Mouse (Mus musculus): Measurements from ENCODE around the gene Sod1. TPM values are rescaled to one million over a fixed set of nuclear protein-coding genes. Genes with fewer than 3 reads are reported as not detected.
A peak's percentile ranks its signal among the peaks of the same experiment; 100 is the strongest.
"Not testable (repeated sequence)": the region's sequence is repeated elsewhere in the genome, so short reads cannot be mapped to it uniquely, and the experiment has no call there.

Sod1 gene
- polyA plus RNA-seq, 1 experiment from 2014 or later = 1,127 TPM

DNA sequence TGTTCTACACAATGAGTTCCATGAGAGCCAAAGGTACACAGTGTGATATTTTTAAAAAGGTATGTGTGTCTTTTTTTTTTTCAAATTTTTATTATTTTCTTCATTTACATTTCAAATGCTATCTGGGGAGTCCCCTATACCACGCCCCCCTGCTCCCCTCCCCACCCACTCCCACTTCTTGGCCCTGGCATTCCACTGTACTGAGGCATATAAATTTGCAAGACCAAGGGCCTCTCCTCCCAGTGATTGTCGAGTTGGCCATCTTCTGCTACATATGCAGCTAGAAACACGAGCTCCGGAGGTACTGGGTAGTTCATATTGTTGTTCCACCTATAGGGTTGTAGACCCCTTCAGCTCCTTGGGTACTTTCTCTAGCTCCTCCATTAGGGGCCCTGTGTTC, 1.1 kb upstream of the Sod1 start:
- peaks cover 20% of the 10 kb centered on the region for H3K4me1 ChIP-seq (ENCODE audit: insufficient read depth, low read length)
- H3K9ac ChIP-seq (replicated peaks; ENCODE audit: low read length); H3K27ac ChIP-seq (ENCODE audit: low read length); H3K27me3 ChIP-seq (ENCODE audit: insufficient read depth, low read length); H3K36me3 ChIP-seq (ENCODE audit: insufficient read depth, low read length); ATAC-seq (ENCODE audit: low FRiP score, low TSS enrichment); H3K4me2 ChIP-seq (replicated peaks; ENCODE audit: low read depth, low read length); H3K4me3 ChIP-seq (ENCODE audit: low read length); H3K9me3 ChIP-seq (ENCODE audit: low read length): not testable (repeated sequence)
- WGBS = 69% methylated on average over 4 of the region's 4 CpGs

DNA sequence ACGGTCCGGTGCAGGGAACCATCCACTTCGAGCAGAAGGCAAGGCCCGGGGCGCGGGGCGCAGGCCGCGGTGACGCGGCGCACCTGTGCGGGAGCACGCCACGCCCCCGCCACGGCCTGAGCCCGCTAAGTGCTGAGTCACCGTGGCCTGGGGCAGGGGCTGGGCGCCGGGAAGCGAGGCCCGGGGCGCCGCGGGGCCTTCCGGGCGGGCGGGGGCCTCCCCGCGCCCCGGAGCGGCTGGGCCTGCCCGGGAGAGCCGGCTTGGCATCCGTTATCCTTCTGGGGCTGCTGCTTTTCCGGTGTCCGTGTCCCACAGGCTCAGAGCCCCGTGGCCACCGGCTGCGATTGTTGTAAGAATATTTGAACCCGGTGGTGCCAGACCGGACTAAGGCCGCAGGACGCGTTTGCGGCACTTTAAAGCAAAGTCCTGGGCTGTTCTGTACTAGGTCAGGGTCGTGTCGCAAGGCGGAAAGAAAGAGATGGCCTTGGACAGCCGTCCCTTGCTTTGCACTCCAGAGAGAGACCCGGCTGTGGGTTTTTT, 408 bp downstream of the Sod1 start:
- Histone ChIP-seq H3K9me3 (ENCODE audit: low read length) (no peaks in the 10 kb centered on the region), H3K4me3 (ENCODE audit: low read length) (peak overlapping the region; percentile 95), H3K4me1 (ENCODE audit: insufficient read depth, low read length) (peaks cover 20% of the 10 kb centered on the region), H3K27ac (ENCODE audit: low read length) (peak overlapping the region; percentile 91), H3K27me3 (ENCODE audit: insufficient read depth, low read length) (no peaks in the 10 kb centered on the region), H3K9ac (replicated peaks; ENCODE audit: low read length) (peak overlapping the region; percentile 95), H3K4me2 (replicated peaks; ENCODE audit: low read depth, low read length) (peak overlapping the region; percentile 92), H3K36me3 (ENCODE audit: insufficient read depth, low read length) (peaks cover 18% of the 10 kb centered on the region)
- under 1% methylated on average over 23 of the region's 52 CpGs for WGBS
- ATAC-seq (ENCODE audit: low FRiP score, low TSS enrichment) = peak; percentile 77

GRCm38 (mm10) chr16:90221441-90222070, 1.0 kb downstream of the Sod1 start:
- WGBS = 2% methylated on average over 20 of the region's 20 CpGs
- no peak for ATAC-seq (ENCODE audit: low FRiP score, low TSS enrichment)
- H3K4me3 ChIP-seq (ENCODE audit: low read length) = peak overlapping the region; percentile 95

GRCm38 (mm10) chr16:90229897-90230296, 9.3 kb downstream of the Sod1 start:
- H3K4me2 ChIP-seq (replicated peaks; ENCODE audit: low read depth, low read length) = no peak overlapping the region
- H3K27me3 ChIP-seq (ENCODE audit: insufficient read depth, low read length) = no peaks in the 10 kb centered on the region
- no peaks in the 10 kb centered on the region for H3K9me3 ChIP-seq (ENCODE audit: low read length)
- 0 out of 2 replicates have a peak, but pooled peaks cover 2% of the 10 kb centered on the region for H3K4me1 ChIP-seq (ENCODE audit: insufficient read depth, low read length)
- no peak overlapping the region for H3K9ac ChIP-seq (replicated peaks; ENCODE audit: low read length)
- no peak overlapping the region for H3K4me3 ChIP-seq (ENCODE audit: low read length)
- no peak overlapping the region for H3K27ac ChIP-seq (ENCODE audit: low read length)
- 88% methylated on average over 6 of the region's 6 CpGs for WGBS
- peak; percentile 42; the same call in 1 of the 2 replicates for ATAC-seq (ENCODE audit: low FRiP score, low TSS enrichment)
- H3K36me3 ChIP-seq (ENCODE audit: insufficient read depth, low read length) = peaks cover 37% of the 10 kb centered on the region

More at GRCm38 (mm10) chr16:90221441-90222070, 1.0 kb downstream of the Sod1 start:
- H3K9me3 ChIP-seq (ENCODE audit: low read length) = no peaks in the 10 kb centered on the region
- peak overlapping the region; percentile 95 for H3K9ac ChIP-seq (replicated peaks; ENCODE audit: low read length)
- H3K4me1 ChIP-seq (ENCODE audit: insufficient read depth, low read length) = peaks cover 20% of the 10 kb centered on the region
- no peaks in the 10 kb centered on the region for H3K27me3 ChIP-seq (ENCODE audit: insufficient read depth, low read length)
- H3K4me2 ChIP-seq (replicated peaks; ENCODE audit: low read depth, low read length) = peak overlapping the region; percentile 92
- H3K36me3 ChIP-seq (ENCODE audit: insufficient read depth, low read length) = peaks cover 21% of the 10 kb centered on the region
- H3K27ac ChIP-seq (ENCODE audit: low read length) = peak overlapping the region; percentile 91

GRCm38 (mm10) chr16:90231302-90231701, 10.7 kb downstream of the Sod1 start:
- Histone ChIP-seq H3K4me3 (ENCODE audit: low read length) (no peak overlapping the region), H3K27ac (ENCODE audit: low read length) (no peak overlapping the region), H3K9ac (replicated peaks; ENCODE audit: low read length) (no peak overlapping the region), H3K9me3 (ENCODE audit: low read length) (no peaks in the 10 kb centered on the region), H3K27me3 (ENCODE audit: insufficient read depth, low read length) (no peaks in the 10 kb centered on the region), H3K4me1 (ENCODE audit: insufficient read depth, low read length) (0 out of 2 replicates have a peak, but pooled peaks cover 5% of the 10 kb centered on the region), H3K4me2 (replicated peaks; ENCODE audit: low read depth, low read length) (no peak overlapping the region), H3K36me3 (ENCODE audit: insufficient read depth, low read length) (peaks cover 26% of the 10 kb centered on the region)
- ATAC-seq (ENCODE audit: low FRiP score, low TSS enrichment) = no peak
- 88% methylated on average over 7 of the region's 7 CpGs for WGBS

DNA sequence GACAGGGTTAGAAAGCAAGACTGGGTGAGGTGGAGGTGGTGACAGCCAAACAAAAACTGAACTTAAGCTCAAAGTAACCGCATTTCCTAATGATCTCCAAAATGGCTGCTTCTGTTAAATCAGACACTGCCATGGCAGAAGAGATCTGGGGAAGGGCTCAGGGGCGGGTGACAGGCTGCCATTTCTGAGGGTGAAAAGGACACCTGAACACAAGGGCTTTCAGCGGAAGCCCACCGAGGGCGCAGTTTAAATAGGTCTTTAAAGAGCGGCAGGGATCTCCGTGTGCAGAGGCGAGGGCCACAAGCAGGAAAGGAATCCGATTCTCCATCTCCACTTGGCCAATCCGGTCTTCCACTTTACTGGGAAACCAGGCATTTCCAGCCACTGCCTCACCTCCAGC, 13.1 kb downstream of the Sod1 start:
- H3K27ac ChIP-seq (ENCODE audit: low read length) = no peak overlapping the region
- H3K36me3 ChIP-seq (ENCODE audit: insufficient read depth, low read length) = peaks cover 17% of the 10 kb centered on the region
- H3K9ac ChIP-seq (replicated peaks; ENCODE audit: low read length) = no peak overlapping the region
- no peaks in the 10 kb centered on the region for H3K27me3 ChIP-seq (ENCODE audit: insufficient read depth, low read length)
- H3K4me1 ChIP-seq (ENCODE audit: insufficient read depth, low read length) = 0 out of 2 replicates have a peak, but pooled peaks cover 5% of the 10 kb centered on the region
- H3K9me3 ChIP-seq (ENCODE audit: low read length) = no peaks in the 10 kb centered on the region
- no peak overlapping the region for H3K4me2 ChIP-seq (replicated peaks; ENCODE audit: low read depth, low read length)
- H3K4me3 ChIP-seq (ENCODE audit: low read length) = no peak overlapping the region
- no peak for ATAC-seq (ENCODE audit: low FRiP score, low TSS enrichment)
- WGBS = 93% methylated on average over 10 of the region's 10 CpGs

- H3K9me3 ChIP-seq (ENCODE audit: low read length) = no peaks in the 10 kb centered on the region
- no peaks in the 10 kb centered on the region for H3K27me3 ChIP-seq (ENCODE audit: insufficient read depth, low read length)
- peaks cover 18% of the 10 kb centered on the region for H3K36me3 ChIP-seq (ENCODE audit: insufficient read depth, low read length)
- no peak for ATAC-seq (ENCODE audit: low FRiP score, low TSS enrichment)
- no peak overlapping the region for H3K4me2 ChIP-seq (replicated peaks; ENCODE audit: low read depth, low read length)
- H3K27ac ChIP-seq (ENCODE audit: low read length) = no peak overlapping the region
- 51% methylated on average over 6 of the region's 6 CpGs for WGBS
- 0 out of 2 replicates have a peak, but pooled peaks cover 5% of the 10 kb centered on the region for H3K4me1 ChIP-seq (ENCODE audit: insufficient read depth, low read length)
- no peak overlapping the region for H3K4me3 ChIP-seq (ENCODE audit: low read length)
- H3K9ac ChIP-seq (replicated peaks; ENCODE audit: low read length) = no peak overlapping the region
These were observed 14.1 kb downstream of the Sod1 start for GRCm38 (mm10) chr16:90234617-90235016.

DNA sequence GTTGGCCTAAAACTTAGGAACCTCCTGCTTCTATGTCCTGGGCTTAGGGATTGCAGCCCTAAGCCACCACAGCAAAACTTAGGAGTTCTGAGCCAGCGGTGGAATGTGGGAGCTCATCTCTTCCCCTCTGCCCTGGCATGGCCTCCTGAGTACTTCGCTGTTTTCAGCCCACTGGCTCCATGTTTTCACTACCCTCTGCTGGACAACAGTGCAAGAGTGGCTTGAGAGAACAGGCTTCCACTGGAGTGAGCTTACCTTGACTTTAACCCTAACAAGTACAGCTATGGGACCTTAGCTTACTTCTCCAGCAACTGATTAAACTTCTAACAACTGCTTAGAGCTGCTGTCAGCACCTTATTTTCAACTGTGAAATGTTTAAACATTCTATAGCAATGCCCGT, 14.6 kb downstream of the Sod1 start:
- ATAC-seq (ENCODE audit: low FRiP score, low TSS enrichment) = no peak
- peaks cover 18% of the 10 kb centered on the region for H3K36me3 ChIP-seq (ENCODE audit: insufficient read depth, low read length)
- WGBS = 84% methylated on average over 3 of the region's 3 CpGs
- no peaks in the 10 kb centered on the region for H3K9me3 ChIP-seq (ENCODE audit: low read length)
- no peaks in the 10 kb centered on the region for H3K27me3 ChIP-seq (ENCODE audit: insufficient read depth, low read length)
- H3K4me3 ChIP-seq (ENCODE audit: low read length) = no peak overlapping the region
- 0 out of 2 replicates have a peak, but pooled peaks cover 5% of the 10 kb centered on the region for H3K4me1 ChIP-seq (ENCODE audit: insufficient read depth, low read length)
- no peak overlapping the region for H3K27ac ChIP-seq (ENCODE audit: low read length)
- H3K4me2 ChIP-seq (replicated peaks; ENCODE audit: low read depth, low read length) = no peak overlapping the region
- H3K9ac ChIP-seq (replicated peaks; ENCODE audit: low read length) = no peak overlapping the region

- Histone ChIP-seq H3K36me3 (ENCODE audit: insufficient read depth, low read length) (peaks cover 55% of the 10 kb centered on the region), H3K4me1 (ENCODE audit: insufficient read depth, low read length) (0 out of 2 replicates have a peak, but pooled peaks cover 5% of the 10 kb centered on the region), H3K9ac (replicated peaks; ENCODE audit: low read length) (no peak overlapping the region), H3K4me2 (replicated peaks; ENCODE audit: low read depth, low read length) (no peak overlapping the region), H3K4me3 (ENCODE audit: low read length) (no peak overlapping the region), H3K27ac (ENCODE audit: low read length) (no peak overlapping the region), H3K9me3 (ENCODE audit: low read length) (no peaks in the 10 kb centered on the region), H3K27me3 (ENCODE audit: insufficient read depth, low read length) (no peaks in the 10 kb centered on the region)
- 93% methylated on average over 6 of the region's 6 CpGs for WGBS
- no peak for ATAC-seq (ENCODE audit: low FRiP score, low TSS enrichment)
These were observed 18.7 kb downstream of the Sod1 start for GRCm38 (mm10) chr16:90239128-90239746.

DNA sequence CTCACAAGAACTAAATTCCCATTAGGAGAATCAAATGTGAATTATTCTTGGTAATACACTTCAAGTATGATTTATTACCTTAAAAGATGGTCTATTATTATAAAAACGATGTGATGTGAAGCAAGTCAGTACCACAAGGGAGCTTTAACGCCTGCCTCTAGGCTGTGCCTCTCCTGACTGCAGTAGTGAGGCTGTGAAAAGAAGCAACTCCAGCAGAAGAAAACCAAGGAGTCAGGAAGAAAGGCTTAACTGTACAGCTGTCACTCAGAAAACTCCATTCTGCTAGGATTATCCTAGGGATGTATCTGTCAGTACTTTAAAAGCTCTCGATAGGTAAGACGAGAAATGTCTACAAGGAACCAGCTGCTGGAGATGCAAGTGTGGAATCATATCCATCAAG, 21.3 kb downstream of the Sod1 start:
- Histone ChIP-seq H3K27me3 (ENCODE audit: insufficient read depth, low read length) (no peaks in the 10 kb centered on the region), H3K36me3 (ENCODE audit: insufficient read depth, low read length) (peaks cover 75% of the 10 kb centered on the region), H3K27ac (ENCODE audit: low read length) (no peak overlapping the region), H3K4me2 (replicated peaks; ENCODE audit: low read depth, low read length) (no peak overlapping the region), H3K4me3 (ENCODE audit: low read length) (no peak overlapping the region), H3K4me1 (ENCODE audit: insufficient read depth, low read length) (no peaks in the 10 kb centered on the region), H3K9me3 (ENCODE audit: low read length) (no peaks in the 10 kb centered on the region), H3K9ac (replicated peaks; ENCODE audit: low read length) (no peak overlapping the region)
- no peak for ATAC-seq (ENCODE audit: low FRiP score, low TSS enrichment)
- WGBS = 79% methylated on average over 4 of the region's 4 CpGs

All from kidney, embryonic 16.5 days (tissue).